Mouse (Mus musculus) heart, adult 2 months (tissue): ENCODE measurements around the gene Lgr4. TPM values are rescaled to one million over a fixed set of nuclear protein-coding genes. Genes with fewer than 3 reads are reported as not detected.

ENCODE experiments used
- DNase-seq, 2 experiments: peaks; one replicate each; pipeline ENCODE4 v3.0.0; 2021
- H3K27ac ChIP-seq: fragments of 200-600 bp; 2 replicates; pipeline ENCODE4 v1.8.1; 2022
- H3K27me3 ChIP-seq: fragments of 200-500 bp; 2 replicates; pipeline ENCODE4 v1.6.1; 2012; ENCODE audit warnings: mild to moderate bottlenecking, low read length, inconsistent platforms, mixed read lengths; ENCODE audit not compliant: control insufficient read depth, insufficient read depth
- H3K36me3 ChIP-seq: fragments of 200-500 bp; 2 replicates; pipeline ENCODE4 v1.6.1; 2012; ENCODE audit warnings: low read length, inconsistent platforms; ENCODE audit not compliant: control insufficient read depth, insufficient read depth
- H3K4me1 ChIP-seq: fragments of 200-500 bp; 2 replicates; pipeline ENCODE4 v1.6.1; 2011; ENCODE audit warnings: low read length; ENCODE audit not compliant: control insufficient read depth, insufficient read depth
- H3K4me3 ChIP-seq: fragments of 200-600 bp; 2 replicates; pipeline ENCODE4 v1.8.1; 2022
- H3K79me2 ChIP-seq: fragments of 200-500 bp; replicated peaks from 2 replicates; pipeline ENCODE4 v1.6.1; 2012; ENCODE audit warnings: mild to moderate bottlenecking, inconsistent platforms, low read length, moderate library complexity, mixed read lengths; ENCODE audit not compliant: control insufficient read depth, insufficient read depth
- H3K9ac ChIP-seq: fragments of 200-500 bp; 2 replicates; pipeline ENCODE4 v1.6.1; 2012; ENCODE audit warnings: low read depth, mild to moderate bottlenecking, control low read depth, inconsistent platforms, low read length, mixed read lengths
- CTCF ChIP-seq: fragments of 200-600 bp; IDR thresholded peaks from 2 replicates; pipeline ENCODE4 v1.8.1; 2022; ENCODE audit warnings: antibody characterized with exemption, mild to moderate bottlenecking, moderate library complexity
- EP300 ChIP-seq: fragments of 200-500 bp; IDR thresholded peaks from 2 replicates; pipeline ENCODE4 v1.6.1; 2011; ENCODE audit warnings: low read depth, low read length, control low read depth; ENCODE audit not compliant: insufficient read depth
- POLR2A ChIP-seq: fragments of 200-500 bp; IDR thresholded peaks from 2 replicates; pipeline ENCODE4 v1.6.1; 2011; ENCODE audit warnings: mild to moderate bottlenecking, low read depth, low read length, control low read depth; ENCODE audit not compliant: insufficient read depth
- WGBS: fragments of 180-500 bp; shearing (Covaris S2); methylation state at CpG from one replicate; pipeline ENCODE4 v1.1.7; 2018; 5-methylcytosine and 5-hydroxymethylcytosine counted together
- intact Hi-C: fragments of 180-260 bp; cut with DNase I; formaldehyde crosslinking; loops from one replicate; pipeline ENCODE4 v1.15.1; 2025
- polyA plus RNA-seq: library from polyadenylated mRNA; depleted of rRNA; stranded (reverse); fragments of >200 nt; gene quantifications from 2 replicates; pipeline ENCODE4 v1.2.3, GENCODE M21; 2012
- total RNA-seq, 2 experiments: library from RNA; stranded (reverse); gene quantifications; 2 replicates each; pipeline ENCODE4 v1.2.3; 2021

Gene Lgr4
- total and polyA plus RNA-seq, 3 experiments: 13.5 to 23.7 (median 22.1) TPM

- 96% methylated on average over 1 of the region's 1 CpGs for WGBS
- H3K27me3 ChIP-seq: no peaks in the 10 kb centered on the region
- no peak overlapping the region for H3K27ac ChIP-seq
- no peak for DNase-seq
- no peaks in the 10 kb centered on the region for H3K79me2 ChIP-seq
- TF ChIP-seq CTCF (no peak), POLR2A (no peak), EP300 (no peak)
- peaks cover 5% of the 10 kb centered on the region for H3K36me3 ChIP-seq
- no peak overlapping the region for H3K9ac ChIP-seq
- intact Hi-C loops: no loop called here
- no peaks in the 10 kb centered on the region for H3K4me1 ChIP-seq
- no peak overlapping the region for H3K4me3 ChIP-seq
Observed at GRCm38 (mm10) chr2:109991754-109992153, 74.3 kb downstream of the Lgr4 start.

DNA sequence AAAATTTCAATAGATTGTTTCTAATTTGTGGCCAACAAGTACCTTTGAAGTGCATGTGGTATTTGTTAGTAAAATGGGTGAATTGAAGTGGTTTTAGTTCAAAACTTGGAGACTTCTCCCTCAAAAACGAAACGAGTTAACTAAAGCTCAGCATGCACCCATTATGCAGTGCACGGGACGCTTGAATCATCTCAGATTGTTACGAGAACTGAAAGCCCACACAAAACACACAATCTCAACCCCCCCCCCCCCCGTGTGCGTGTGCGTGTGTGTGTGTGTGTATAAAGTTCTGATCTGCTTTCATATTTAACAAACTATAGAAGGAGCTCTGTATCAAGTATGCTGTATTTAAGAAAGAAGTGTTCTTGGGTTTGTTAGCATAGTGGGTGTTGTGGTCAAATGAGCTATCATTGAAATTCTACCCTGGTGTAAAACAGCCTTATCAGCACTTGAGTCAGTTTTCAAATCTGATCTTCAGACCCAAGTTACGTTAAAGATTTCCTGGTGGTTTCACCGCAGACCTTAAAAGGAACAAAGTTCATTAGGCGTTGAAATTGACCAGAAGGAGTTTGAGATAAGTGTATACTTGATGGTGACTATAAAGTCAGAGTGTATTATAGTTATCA lies 75.1 kb downstream of the Lgr4 start:
- 83% methylated on average over 11 of the region's 11 CpGs for WGBS
- Histone ChIP-seq H3K36me3 (peaks cover 5% of the 10 kb centered on the region), H3K27ac (no peak overlapping the region), H3K27me3 (no peaks in the 10 kb centered on the region), H3K4me1 (no peaks in the 10 kb centered on the region), H3K9ac (no peak overlapping the region), H3K79me2 (no peaks in the 10 kb centered on the region), H3K4me3 (no peak overlapping the region)
- intact Hi-C loops: no loop called here
- DNase-seq: no peak
- TF ChIP-seq CTCF: no peak
- no peak for TF ChIP-seq EP300
- no peak for TF ChIP-seq POLR2A

- intact Hi-C loops: no loop called here
- no peak overlapping the region for H3K9ac ChIP-seq
- no peak for DNase-seq
- H3K36me3 ChIP-seq: peaks cover 5% of the 10 kb centered on the region
- H3K27me3 ChIP-seq: no peaks in the 10 kb centered on the region
- H3K4me3 ChIP-seq: no peak overlapping the region
- no peak for TF ChIP-seq CTCF
- no peak for TF ChIP-seq POLR2A
- TF ChIP-seq EP300: no peak
- no peaks in the 10 kb centered on the region for H3K79me2 ChIP-seq
- no peaks in the 10 kb centered on the region for H3K4me1 ChIP-seq
- H3K27ac ChIP-seq: no peak overlapping the region
Observed at GRCm38 (mm10) chr2:109993404-109993803, 76.0 kb downstream of the Lgr4 start.

DNA sequence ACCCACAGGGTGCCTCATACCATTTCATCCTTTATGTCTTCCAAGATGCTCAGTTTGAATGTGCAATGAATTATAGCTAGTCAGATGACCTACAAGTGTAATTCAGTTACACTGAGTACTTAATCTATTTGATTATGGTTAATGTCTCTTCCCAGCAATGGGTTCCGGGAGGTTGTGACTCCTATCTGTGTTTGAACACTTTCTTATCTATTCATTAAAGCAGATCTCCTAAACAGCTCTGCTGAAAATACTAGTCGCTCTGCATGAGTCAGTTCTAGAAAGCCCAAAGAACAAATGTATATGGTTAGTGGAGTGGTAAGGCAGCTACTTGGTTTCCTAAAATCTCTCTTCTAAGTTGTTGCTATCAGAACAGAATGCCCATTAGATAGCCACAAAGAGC lies 77.6 kb downstream of the Lgr4 start:
- no peak for DNase-seq
- no peak overlapping the region for H3K4me3 ChIP-seq
- WGBS: 56% methylated on average over 2 of the region's 2 CpGs
- no peaks in the 10 kb centered on the region for H3K27me3 ChIP-seq
- H3K79me2 ChIP-seq: no peaks in the 10 kb centered on the region
- intact Hi-C loops: no loop called here
- no peaks in the 10 kb centered on the region for H3K4me1 ChIP-seq
- TF ChIP-seq CTCF: no peak
- no peak for TF ChIP-seq POLR2A
- TF ChIP-seq EP300: no peak
- peaks cover 5% of the 10 kb centered on the region for H3K36me3 ChIP-seq
- H3K27ac ChIP-seq: no peak overlapping the region
- no peak overlapping the region for H3K9ac ChIP-seq

DNA sequence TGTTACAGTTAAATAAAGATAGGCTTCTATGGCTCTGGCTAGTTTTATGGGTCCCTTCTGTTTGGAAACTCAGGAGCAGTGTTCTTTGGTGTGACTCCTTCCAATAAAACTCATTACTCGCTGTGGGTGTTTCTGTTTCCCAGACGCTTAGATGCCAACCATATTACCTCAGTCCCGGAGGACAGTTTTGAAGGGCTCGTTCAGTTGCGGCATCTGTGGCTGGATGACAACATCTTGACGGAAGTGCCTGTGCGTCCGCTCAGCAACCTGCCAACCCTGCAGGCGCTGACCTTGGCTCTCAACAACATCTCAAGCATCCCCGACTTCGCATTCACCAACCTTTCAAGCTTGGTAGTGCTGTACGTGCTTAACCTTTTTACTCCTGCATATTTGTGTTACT lies 79.0 kb downstream of the Lgr4 start:
- intact Hi-C loops: no loop called here
- Histone ChIP-seq H3K36me3 (peaks cover 5% of the 10 kb centered on the region), H3K9ac (no peak overlapping the region), H3K4me3 (no peak overlapping the region), H3K27me3 (no peaks in the 10 kb centered on the region), H3K4me1 (no peaks in the 10 kb centered on the region), H3K27ac (no peak overlapping the region), H3K79me2 (no peaks in the 10 kb centered on the region)
- TF ChIP-seq CTCF: no peak
- no peak for TF ChIP-seq EP300
- TF ChIP-seq POLR2A: no peak
- WGBS: 30% methylated on average over 12 of the region's 12 CpGs
- DNase-seq: peak in 1 of 2 experiments; percentile 35

- no peak overlapping the region for H3K4me3 ChIP-seq
- TF ChIP-seq EP300 (no peak), CTCF (no peak), POLR2A (no peak)
- no peaks in the 10 kb centered on the region for H3K4me1 ChIP-seq
- WGBS: 44% methylated on average over 1 of the region's 1 CpGs
- no peaks in the 10 kb centered on the region for H3K36me3 ChIP-seq
- intact Hi-C loops: loop anchor here (5.0 kb wide), 1 partner anchor 203 kb away; no protein-coding TSS in a partner anchor
- DNase-seq: no peak
- no peak overlapping the region for H3K27ac ChIP-seq
- H3K27me3 ChIP-seq: no peaks in the 10 kb centered on the region
- no peaks in the 10 kb centered on the region for H3K79me2 ChIP-seq
- H3K9ac ChIP-seq: no peak overlapping the region
Observed at GRCm38 (mm10) chr2:110004668-110005067, 87.2 kb downstream of the Lgr4 start.

- H3K9ac ChIP-seq: no peak overlapping the region
- TF ChIP-seq CTCF: no peak
- no peak for TF ChIP-seq POLR2A
- TF ChIP-seq EP300: no peak
- no peaks in the 10 kb centered on the region for H3K4me1 ChIP-seq
- no peak overlapping the region for H3K27ac ChIP-seq
- H3K27me3 ChIP-seq: no peaks in the 10 kb centered on the region
- 69% methylated on average over 3 of the region's 3 CpGs for WGBS
- no peaks in the 10 kb centered on the region for H3K36me3 ChIP-seq
- no peaks in the 10 kb centered on the region for H3K79me2 ChIP-seq
- no peak overlapping the region for H3K4me3 ChIP-seq
- intact Hi-C loops: no loop called here
- DNase-seq: no peak
Observed at GRCm38 (mm10) chr2:110005164-110005563, 87.7 kb downstream of the Lgr4 start.
